Mouse (Mus musculus): ENCODE data around the gene Rhbg. TPM values are rescaled to one million over a fixed set of nuclear protein-coding genes. Genes with fewer than 3 reads are reported as not detected.
"Not testable (repeated sequence)": the region's sequence is repeated elsewhere in the genome, so short reads cannot be mapped to it uniquely, and the experiment has no call there.

The Rhbg gene
- 4.2 and 8.2 TPM in 2 replicates for polyA plus RNA-seq (2015; fragmentation: Nextera tagmentation; extraction: Ambion mirVana)

DNA sequence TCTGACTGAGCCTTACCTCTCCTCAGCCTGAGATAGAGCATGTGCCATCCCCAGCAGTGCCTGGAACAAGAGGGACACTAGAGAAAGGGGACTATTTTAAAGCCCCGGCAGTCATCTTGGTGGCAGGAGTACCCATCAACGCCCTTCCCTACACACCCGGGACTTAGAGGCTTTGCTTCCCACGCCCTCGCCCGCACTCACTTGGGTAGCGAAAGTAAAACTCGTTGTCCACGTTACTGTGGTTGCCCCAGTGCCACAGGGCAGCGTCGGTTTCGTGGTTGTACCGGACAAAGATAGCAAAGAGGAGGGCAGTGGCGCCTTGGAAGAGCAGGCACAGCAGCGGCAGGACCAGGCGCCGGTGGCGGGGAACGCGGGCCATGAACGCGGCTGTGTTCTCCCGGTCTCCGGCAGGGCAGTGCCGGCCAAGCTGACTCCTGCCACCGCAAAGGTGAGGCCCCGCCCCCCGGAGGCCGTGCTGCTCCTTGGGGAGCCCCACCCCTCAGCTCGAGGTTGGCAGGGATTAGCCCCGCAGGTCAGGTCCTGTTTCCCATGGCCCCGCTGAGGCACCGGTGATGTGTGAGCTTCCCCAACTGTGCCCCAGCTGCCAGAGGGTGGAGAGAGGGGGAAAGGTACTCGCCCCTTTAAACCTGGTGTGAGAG, at the start of gene Rhbg:
Gene Rhbg (minus strand): TSS at position 442 of the 659 bp plus-strand sequence.
- no peaks in the 10 kb centered on the region for H3K9me3 ChIP-seq
- H3K27ac ChIP-seq: no peak within 1 kb of the TSS
- 2% methylated on average over 34 of the region's 34 CpGs for WGBS
- H3K36me3 ChIP-seq: no peaks in the 10 kb centered on the region
- peak within 1 kb of the TSS; percentile 68 for H3K4me2 ChIP-seq
- H3K9ac ChIP-seq: peak within 1 kb of the TSS; percentile 20; the same call in 1 of the 2 replicates
- ATAC-seq (ENCODE audit: insufficient read depth, low FRiP score, low read depth): peak; percentile 61; the same call in 1 of the 2 replicates
- H3K4me3 ChIP-seq (replicated peaks): peak within 1 kb of the TSS; percentile 41
- peaks cover 8% of the 10 kb centered on the region for H3K4me1 ChIP-seq
- H3K27me3 ChIP-seq (replicated peaks): peaks cover 14% of the 10 kb centered on the region

DNA sequence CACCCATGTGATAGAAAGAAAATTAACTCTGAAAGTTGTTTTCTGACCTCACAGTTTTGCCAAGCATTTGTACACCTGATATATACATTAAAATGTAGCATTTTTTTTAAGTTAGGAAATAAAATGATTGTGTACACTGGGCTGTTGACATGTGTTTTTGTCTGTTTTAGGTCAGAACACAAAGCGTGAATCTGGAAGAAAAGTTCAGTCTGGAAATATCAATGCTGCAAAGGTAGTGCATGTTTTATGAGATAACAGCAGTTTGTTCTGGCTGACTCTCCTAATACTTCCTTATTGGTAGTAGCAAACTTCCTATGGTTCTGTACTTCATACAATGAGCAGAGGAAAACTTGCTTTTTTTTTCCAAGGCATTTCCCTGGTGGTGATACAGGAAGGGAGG, 44.7 kb upstream of the Rhbg start:
- Histone ChIP-seq H3K9ac (no peak overlapping the region), H3K4me2 (no peak overlapping the region), H3K4me3 (replicated peaks) (no peak overlapping the region), H3K27ac (no peak overlapping the region), H3K27me3 (replicated peaks) (no peaks in the 10 kb centered on the region), H3K36me3 (peaks cover 30% of the 10 kb centered on the region), H3K9me3 (no peaks in the 10 kb centered on the region), H3K4me1 (peaks cover 9% of the 10 kb centered on the region)
- 88% methylated on average over 1 of the region's 1 CpGs for WGBS
- ATAC-seq (ENCODE audit: insufficient read depth, low FRiP score, low read depth): no peak

DNA sequence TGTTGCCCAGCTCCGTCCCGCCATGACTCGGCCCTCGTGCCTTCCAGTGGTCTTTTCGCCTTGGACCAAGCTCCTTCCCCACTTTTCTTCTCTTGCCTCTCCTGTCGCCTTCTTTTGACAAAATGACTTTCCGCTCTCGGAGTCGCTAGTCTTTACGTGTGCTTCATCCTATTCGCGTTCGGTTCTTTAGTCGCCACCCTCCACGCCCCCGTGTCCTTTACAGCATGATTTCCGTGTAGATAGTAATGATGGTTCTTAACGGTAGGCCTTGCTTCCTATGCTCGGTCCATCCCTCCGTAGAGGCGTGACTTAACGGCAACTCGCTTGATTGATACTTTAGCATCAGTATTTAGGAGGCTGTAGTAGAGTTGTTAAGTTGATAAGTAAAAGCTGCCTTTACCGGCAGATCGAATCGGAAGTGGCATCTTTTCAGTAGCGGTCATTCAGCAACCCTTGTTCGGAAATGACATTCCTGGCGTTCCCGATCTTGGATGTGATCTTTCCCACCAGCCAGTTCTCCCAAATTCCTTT, 42.9 kb upstream of the Rhbg start:
- Histone ChIP-seq H3K4me3 (replicated peaks) (peak overlapping the region; percentile 83), H3K9ac (peak overlapping the region; percentile 88), H3K36me3 (peaks cover 20% of the 10 kb centered on the region), H3K9me3 (no peaks in the 10 kb centered on the region), H3K27ac (peak overlapping the region; percentile 96), H3K27me3 (replicated peaks) (no peaks in the 10 kb centered on the region), H3K4me2 (peak overlapping the region; percentile 62), H3K4me1 (peaks cover 9% of the 10 kb centered on the region)
- WGBS: under 1% methylated on average over 30 of the region's 30 CpGs
- ATAC-seq (ENCODE audit: insufficient read depth, low FRiP score, low read depth): no peak

DNA sequence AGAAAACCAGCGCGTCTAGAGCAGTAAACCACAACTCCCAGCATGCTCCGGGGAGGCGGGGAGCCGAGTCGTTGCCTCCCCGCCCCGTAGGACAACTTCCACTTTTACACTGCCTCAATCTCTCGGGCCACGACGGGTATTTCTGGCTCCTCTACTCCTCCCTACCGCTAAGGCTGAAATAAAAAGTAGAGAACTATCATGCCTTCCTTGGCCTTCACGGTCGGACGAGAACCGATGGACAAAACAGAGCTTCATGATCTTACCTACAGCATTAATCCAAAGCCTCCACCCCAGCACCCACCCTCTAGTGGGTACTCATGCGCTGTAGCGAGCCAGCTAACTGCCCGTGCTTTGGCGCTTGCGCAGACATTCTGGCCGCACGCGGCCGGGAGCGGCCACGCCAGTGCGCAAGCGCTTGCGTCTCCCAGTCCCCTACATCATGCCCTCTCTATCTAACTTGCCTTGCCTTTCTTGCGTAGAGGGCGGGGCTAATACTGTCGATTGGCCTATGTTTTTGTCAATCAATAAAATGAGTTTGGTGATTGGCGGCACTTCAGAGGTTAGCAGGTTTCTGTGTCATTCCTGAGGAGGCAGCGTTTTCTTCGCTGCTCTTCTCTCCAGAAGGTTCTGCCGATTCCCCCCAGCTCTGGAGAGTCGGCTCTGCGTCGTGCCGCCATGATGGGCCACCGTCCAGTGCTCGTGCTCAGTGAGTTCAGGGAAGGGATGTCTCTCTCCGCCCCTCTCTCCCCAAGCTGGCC, 42.2 kb upstream of the Rhbg start, which contains the start of the genes Tsacc and Cct3:
Gene Tsacc (minus strand): TSS at position 439 of the 758 bp plus-strand sequence.
Gene Cct3 (plus strand): TSS at position 556 of the 758 bp plus-strand sequence.
- ATAC-seq (ENCODE audit: insufficient read depth, low FRiP score, low read depth): peak; percentile 99
- Histone ChIP-seq H3K4me3 (replicated peaks) (peak within 1 kb of the TSS; percentile 83), H3K4me1 (peaks cover 9% of the 10 kb centered on the region), H3K36me3 (peaks cover 19% of the 10 kb centered on the region), H3K4me2 (peak within 1 kb of the TSS; percentile 64), H3K27me3 (replicated peaks) (no peaks in the 10 kb centered on the region), H3K9me3 (no peaks in the 10 kb centered on the region), H3K9ac (peak within 1 kb of the TSS; percentile 88), H3K27ac (peak within 1 kb of the TSS; percentile 96)
- under 1% methylated on average over 44 of the region's 44 CpGs for WGBS

DNA sequence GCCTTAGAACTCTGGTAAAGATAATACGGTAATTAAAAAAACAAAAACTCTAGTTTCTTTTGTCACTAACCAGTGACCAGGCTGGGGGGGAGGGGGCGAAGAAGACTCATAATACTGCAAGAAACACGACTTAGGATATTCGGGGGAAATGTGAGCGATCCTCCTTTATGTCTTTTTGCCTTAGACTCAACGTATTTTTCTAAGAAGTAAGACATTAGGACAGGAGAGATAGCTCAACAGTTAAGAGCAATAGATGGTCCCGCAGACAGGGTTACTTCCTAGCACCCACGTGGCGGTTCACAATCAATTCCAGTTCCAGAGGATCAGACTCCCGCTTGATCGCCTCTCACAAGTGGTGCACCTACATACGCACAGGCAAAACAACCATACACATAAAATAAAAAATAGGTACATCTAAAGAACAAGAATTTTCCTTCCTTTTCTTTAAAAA, 41.6 kb upstream of the Rhbg start:
- Histone ChIP-seq H3K27me3 (replicated peaks) (no peaks in the 10 kb centered on the region), H3K4me2 (peak overlapping the region; percentile 64), H3K27ac (peak overlapping the region; percentile 94), H3K4me1 (peaks cover 9% of the 10 kb centered on the region), H3K9me3 (no peaks in the 10 kb centered on the region), H3K9ac (peak overlapping the region; percentile 40), H3K4me3 (replicated peaks) (peak overlapping the region; percentile 83), H3K36me3 (peaks cover 13% of the 10 kb centered on the region)
- no peak for ATAC-seq (ENCODE audit: insufficient read depth, low FRiP score, low read depth)
- WGBS: 2% methylated on average over 12 of the region's 12 CpGs

DNA sequence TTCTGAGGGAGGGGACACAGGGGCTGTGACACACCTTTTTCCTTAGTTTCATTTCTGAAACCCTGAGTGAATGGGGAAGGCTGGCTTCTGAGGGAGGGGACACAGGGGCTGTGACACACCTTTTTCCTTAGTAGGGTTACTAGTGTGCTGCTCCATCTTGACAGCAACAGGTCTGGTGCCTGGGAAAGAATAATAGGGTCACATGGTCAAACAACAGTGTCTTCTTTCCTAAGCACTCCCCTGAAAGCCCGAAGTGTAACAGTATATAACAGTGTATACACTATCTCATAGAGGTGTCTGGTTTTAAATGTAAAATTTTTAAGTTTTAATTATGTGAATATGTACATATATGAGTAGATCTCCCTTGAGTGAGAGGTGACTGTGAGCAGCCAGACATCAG, 40.8 kb upstream of the Rhbg start:
- H3K27ac ChIP-seq; H3K27me3 ChIP-seq (replicated peaks); ATAC-seq (ENCODE audit: insufficient read depth, low FRiP score, low read depth); H3K9me3 ChIP-seq; H3K9ac ChIP-seq; H3K4me1 ChIP-seq; H3K4me3 ChIP-seq (replicated peaks); H3K36me3 ChIP-seq: not testable (repeated sequence)
- WGBS: 46% methylated on average over 1 of the region's 1 CpGs
- peak overlapping the region; percentile 64 for H3K4me2 ChIP-seq

DNA sequence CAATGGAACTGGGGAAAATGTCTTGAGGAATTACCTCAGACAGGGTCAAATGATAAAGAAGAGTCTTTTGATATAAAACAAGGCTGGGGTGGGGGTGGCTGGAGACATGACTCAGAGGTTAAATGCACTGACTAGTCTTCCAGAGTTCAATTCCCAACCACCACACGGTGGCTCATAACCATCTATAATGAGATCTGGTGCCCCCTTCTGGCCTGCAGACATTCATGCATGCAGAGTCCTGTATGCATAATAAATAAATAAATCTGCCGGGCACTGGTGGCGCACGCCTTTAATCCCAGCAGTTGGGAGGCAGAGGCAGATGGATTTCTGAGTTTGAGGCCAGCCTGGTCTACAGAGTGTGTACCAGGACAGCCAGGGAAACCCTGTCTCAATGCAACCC, 37.5 kb upstream of the Rhbg start:
- Histone ChIP-seq H3K27me3 (replicated peaks) (no peaks in the 10 kb centered on the region), H3K36me3 (no peaks in the 10 kb centered on the region), H3K4me3 (replicated peaks) (no peak overlapping the region), H3K9ac (no peak overlapping the region), H3K4me1 (no peaks in the 10 kb centered on the region), H3K4me2 (no peak overlapping the region), H3K27ac (no peak overlapping the region), H3K9me3 (no peaks in the 10 kb centered on the region)
- WGBS: 67% methylated on average over 4 of the region's 4 CpGs
- no peak for ATAC-seq (ENCODE audit: insufficient read depth, low FRiP score, low read depth)

DNA sequence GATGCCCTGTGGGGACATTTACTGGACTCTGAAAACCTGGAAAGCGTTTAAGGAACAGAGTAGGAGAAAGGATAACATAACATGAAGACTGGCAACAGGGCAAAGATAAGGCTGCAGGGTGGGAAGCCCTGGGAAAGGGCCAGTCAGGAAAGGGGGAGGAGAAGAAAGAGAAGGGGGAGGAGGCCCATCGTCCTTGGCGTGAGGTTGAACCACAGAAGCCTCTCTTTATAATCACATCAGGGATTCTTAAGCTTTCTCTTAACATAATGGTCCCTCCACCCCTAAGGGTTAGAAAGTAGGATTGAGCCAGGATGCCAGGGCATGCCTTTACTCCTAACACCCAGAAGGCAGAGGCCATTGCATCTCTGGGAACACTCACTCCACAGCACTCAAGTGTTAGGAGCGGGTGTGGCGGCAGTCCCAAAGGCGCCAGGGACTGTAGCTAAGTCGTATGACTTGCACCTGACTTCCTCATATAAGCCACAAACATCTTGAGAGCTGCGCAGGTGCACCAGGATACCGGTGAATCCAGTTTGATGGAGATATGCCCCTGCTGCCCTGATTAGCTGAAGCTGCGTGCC, 33.7 kb upstream of the Rhbg start:
- H3K4me1 ChIP-seq; H3K36me3 ChIP-seq; H3K27ac ChIP-seq; H3K9me3 ChIP-seq; H3K27me3 ChIP-seq (replicated peaks); H3K4me2 ChIP-seq; ATAC-seq (ENCODE audit: insufficient read depth, low FRiP score, low read depth); H3K4me3 ChIP-seq (replicated peaks); H3K9ac ChIP-seq: not testable (repeated sequence)
- 74% methylated on average over 10 of the region's 10 CpGs for WGBS

DNA sequence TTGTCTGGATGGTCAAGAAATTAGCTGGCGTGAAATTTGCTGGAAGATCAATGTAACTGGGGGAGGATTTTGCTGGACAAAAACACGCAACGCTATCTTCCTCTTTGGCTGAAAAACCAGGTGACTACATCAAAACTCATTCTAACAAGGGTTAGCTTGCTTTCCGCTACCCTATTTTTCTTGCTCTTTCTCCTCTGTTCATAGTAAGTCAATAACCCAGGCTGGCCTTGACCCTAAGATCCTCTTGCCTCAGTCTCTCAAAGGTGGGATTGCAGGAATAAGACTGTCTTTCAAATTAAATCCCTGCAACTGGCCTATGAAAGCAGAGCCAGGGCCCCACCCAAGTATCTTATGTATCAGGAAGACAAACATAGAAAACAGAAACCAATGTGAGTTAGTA, 32.6 kb upstream of the Rhbg start, which contains the start of gene Gm38392:
Gene Gm38392 (minus strand): TSS at position 101 of the 400 bp plus-strand sequence.
- Histone ChIP-seq H3K4me3 (replicated peaks) (no peak within 1 kb of the TSS), H3K4me2 (no peak within 1 kb of the TSS), H3K36me3 (no peaks in the 10 kb centered on the region), H3K27ac (no peak within 1 kb of the TSS), H3K4me1 (no peaks in the 10 kb centered on the region), H3K27me3 (replicated peaks) (no peaks in the 10 kb centered on the region), H3K9me3 (no peaks in the 10 kb centered on the region), H3K9ac (no peak within 1 kb of the TSS)
- WGBS: 90% methylated on average over 4 of the region's 4 CpGs
- no peak for ATAC-seq (ENCODE audit: insufficient read depth, low FRiP score, low read depth)

DNA sequence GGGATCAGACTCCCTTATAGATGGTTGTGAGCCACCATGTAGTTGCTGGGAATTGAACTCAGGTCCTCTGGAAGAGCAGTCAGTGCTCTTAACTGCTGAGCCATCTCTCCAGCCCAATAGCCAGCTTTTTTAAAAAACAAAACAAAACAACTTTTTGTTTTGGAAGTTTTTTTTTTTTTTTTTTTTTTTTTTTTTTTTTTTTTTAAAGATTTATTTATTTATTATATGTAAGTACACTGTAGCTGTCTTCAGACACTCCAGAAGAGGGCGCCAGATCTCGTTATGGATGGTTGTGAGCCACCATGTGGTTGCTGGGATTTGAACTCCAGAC, 31.0 kb upstream of the Rhbg start:
- H3K4me2 ChIP-seq; H3K27me3 ChIP-seq (replicated peaks); ATAC-seq (ENCODE audit: insufficient read depth, low FRiP score, low read depth); H3K36me3 ChIP-seq; H3K4me3 ChIP-seq (replicated peaks); H3K9me3 ChIP-seq; H3K4me1 ChIP-seq; H3K27ac ChIP-seq; H3K9ac ChIP-seq: not testable (repeated sequence)
- 75% methylated on average over 2 of the region's 2 CpGs for WGBS

DNA sequence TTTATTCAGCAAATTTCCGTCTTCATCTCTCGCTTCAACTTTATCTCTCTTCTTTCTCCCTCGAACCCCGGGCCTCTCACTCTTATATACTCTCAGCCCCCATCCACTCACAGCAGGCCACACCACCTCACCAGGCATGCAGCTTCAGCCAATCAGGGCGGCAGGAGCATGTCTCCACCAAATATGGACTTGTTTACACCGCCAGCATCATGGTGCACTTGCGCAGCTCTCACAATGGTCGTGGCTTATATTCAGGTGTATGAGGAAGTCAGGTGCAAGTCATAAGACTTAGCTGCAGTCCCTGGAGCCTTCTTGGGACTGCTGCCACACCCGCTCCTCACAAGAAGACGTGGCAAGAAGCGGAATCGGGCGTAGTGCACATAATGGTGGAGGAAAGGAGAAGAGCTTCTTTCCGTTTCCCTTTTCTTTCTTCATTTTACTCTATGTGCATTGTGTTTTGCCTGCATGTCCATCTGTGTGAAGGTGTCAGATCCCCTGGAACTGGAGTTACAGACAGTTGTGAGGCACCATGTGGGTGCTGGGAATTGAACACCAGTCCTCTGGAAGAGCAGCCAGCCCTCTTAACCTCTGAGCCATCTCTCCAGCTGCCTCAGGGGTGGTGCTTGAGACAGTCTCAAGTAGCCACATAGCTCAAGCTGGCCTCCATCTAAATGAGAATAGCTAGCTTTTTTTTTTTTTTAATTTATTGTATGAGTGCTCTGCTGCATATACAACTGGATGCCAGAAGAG, 30.5 kb upstream of the Rhbg start:
- not testable (repeated sequence) for H3K27me3 ChIP-seq (replicated peaks); H3K27ac ChIP-seq; H3K36me3 ChIP-seq; H3K4me3 ChIP-seq (replicated peaks); H3K9me3 ChIP-seq; H3K9ac ChIP-seq; ATAC-seq (ENCODE audit: insufficient read depth, low FRiP score, low read depth); H3K4me1 ChIP-seq; H3K4me2 ChIP-seq
- WGBS: 91% methylated on average over 14 of the region's 14 CpGs
